Mouse (Mus musculus) fibroblast of lung, adult 2 months (primary cell): Measurements from ENCODE around the gene Gm5431.
"Not testable (repeated sequence)": the region's sequence is repeated elsewhere in the genome, so short reads cannot be mapped to it uniquely, and the experiment has no call there.

Source experiments
- DNase-seq: peaks from one replicate; pipeline ENCODE4 v3.0.0-alpha.2; 2011; ENCODE audit warnings: low read depth

Gm5431 gene

DNA sequence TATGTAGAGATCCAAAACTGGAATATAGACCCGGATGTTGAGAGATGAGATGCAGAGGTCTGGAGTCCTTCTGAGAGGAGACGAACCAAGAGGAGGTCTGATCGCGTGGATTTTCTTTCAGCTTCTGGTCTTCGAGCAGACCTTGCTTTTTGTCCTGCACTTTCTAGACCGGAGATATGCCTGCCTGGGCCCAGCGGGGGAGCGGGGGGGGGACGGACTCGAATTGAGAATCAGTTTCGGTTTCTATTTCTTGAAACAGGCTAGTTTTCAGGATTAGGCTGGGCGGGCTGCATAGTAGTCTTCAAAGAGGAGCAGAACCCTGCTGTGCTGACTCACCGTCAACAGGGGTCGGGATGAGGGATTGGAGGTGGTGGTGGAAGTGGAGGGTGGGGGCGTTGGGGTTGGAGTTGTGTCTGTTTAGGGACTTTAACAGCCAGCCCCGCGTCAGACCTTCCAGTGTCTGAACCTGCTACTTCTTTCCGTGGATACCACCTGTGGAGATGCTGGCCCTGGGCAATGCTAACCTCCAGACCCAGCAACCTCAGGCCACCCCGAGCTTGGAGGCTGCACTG lies 30.7 kb downstream of the Gm5431 start, which contains the start of gene Irgm1:
TSS of gene Irgm1 (minus strand) at position 483 of the 572 bp plus-strand sequence.
- peak; percentile 64 for DNase-seq

- no peak for DNase-seq
These were observed 31.2 kb downstream of the Gm5431 start for GRCm38 (mm10) chr11:48870781-48871180.

DNA sequence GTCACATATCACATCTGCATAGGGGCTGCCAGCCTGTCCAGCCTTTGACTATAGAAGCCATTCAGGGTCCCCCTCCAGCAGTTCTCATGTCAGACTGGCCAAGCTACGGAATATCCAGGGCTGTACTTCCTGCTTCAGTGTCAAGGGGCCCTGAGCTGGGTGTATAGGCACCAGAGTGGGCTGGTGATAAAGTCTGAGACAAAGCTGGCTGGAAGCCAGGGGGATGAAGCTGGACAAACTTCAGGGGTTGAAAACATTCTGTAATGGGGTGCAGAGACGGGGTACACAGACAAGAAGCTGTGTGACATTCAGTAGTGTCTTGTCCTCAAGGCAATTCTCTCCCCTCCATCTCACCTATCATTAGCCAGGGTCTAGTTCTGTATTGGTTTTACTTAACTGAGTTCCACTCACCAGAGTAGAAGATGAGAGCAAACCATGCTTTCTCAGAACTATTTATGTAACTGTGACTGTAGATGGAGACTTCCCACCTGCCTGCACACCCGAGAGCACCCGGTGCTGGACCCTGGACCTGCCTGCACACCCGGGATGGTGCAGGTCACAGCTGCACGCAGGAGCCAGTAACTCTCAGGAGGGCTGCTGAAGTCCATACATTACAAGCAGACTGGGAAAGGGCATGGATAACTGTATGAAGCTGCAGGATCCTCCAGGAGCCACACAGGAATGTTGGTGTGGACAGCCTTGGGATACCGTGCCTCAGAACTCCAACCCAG lies 32.5 kb downstream of the Gm5431 start:
- DNase-seq, result no peak

DNA sequence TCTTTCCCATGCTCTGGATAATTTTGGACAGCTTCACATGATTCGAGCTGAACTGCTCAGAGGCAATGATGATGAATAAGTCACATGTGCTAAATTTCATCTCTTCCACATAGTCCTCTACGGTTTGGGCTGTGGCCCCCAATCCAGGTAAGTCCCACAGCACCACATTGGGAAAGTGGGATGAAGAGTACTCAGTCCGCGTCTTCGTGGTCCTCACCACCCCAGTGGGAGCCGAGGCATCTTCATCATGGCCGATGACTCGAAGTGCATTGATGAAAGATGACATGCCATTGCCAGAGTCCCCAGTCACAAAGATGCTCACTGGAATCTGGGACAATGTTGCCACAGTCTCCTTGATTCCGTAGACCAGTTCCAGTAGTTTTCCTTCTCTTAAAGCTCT lies 35.5 kb downstream of the Gm5431 start:
- DNase-seq, result no peak

- DNase-seq, result no peak
These were observed 38.2 kb downstream of the Gm5431 start for GRCm38 (mm10) chr11:48863808-48864207.

DNA sequence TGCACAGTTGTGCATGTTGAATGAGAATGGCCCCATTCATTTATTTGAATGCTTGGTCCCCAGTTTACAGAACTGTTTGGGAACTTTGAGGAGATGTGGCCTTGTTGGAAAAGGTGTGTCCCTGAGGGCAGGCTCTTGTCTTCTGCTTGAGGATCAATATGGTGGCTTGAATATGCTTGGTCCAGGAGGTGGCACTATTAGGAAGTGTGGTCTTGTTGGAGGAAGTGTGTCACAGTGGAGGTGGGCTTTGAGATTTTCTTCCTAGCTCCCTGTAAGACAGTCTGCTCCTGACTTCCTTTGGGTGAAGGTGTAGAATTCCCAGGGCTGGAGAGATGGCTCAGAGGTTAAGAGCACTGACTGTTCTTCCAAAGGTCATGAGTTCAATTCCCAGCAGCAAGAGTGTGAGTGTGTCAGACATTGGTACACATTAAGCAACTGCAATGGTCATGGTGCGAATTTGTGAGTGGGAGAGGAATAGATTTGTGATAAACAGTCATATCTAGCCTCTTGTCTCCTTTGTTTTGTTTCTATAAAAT lies 39.2 kb downstream of the Gm5431 start:
- DNase-seq, result no peak

DNA sequence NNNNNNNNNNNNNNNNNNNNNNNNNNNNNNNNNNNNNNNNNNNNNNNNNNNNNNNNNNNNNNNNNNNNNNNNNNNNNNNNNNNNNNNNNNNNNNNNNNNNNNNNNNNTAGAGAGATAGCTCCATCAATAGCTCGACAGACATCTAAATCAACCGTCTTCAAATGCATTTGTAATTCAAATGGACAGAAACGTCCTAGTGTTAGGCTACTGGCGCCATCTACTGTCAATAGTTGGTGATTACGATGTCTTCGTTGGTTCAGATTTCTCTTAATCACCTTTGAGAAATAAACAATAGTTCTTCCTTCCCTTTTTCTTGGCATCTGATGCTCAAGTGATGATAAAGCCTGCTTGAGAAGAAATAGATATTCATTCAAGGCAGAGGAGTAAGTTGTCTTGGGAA lies 43.0 kb downstream of the Gm5431 start:
- no peak for DNase-seq

DNA sequence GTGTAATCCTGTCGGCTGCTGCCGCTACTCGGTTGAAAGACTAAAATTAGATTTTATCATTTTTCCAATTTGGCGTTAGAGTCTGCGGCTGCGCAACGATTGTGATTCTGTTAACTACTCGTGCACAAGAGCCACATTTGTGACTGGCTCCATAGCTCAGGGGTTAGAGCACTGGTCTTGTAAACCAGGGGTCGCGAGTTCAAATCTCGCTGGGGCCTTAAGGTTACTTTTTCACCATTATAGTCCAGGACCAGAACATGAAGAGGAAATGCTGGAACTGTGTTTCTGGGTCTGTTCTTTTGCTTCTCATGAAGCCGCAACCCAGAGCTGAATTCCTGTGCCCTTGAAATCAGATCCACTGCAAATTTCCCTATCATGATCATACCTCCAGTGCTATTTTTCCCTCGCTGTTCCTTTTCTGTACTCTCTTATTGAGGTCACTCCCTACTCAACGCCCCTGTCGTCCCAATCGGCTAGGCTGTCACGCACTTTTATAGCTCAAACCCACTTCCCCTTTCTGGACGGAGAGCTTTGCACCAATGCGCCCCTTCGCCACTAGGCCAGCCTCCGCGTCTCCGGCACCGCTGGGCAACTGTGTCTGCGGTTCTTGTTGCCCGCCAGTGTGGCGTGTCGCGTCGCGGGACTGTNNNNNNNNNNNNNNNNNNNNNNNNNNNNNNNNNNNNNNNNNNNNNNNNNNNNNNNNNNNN lies 48.4 kb downstream of the Gm5431 start:
- no peak for DNase-seq

DNA sequence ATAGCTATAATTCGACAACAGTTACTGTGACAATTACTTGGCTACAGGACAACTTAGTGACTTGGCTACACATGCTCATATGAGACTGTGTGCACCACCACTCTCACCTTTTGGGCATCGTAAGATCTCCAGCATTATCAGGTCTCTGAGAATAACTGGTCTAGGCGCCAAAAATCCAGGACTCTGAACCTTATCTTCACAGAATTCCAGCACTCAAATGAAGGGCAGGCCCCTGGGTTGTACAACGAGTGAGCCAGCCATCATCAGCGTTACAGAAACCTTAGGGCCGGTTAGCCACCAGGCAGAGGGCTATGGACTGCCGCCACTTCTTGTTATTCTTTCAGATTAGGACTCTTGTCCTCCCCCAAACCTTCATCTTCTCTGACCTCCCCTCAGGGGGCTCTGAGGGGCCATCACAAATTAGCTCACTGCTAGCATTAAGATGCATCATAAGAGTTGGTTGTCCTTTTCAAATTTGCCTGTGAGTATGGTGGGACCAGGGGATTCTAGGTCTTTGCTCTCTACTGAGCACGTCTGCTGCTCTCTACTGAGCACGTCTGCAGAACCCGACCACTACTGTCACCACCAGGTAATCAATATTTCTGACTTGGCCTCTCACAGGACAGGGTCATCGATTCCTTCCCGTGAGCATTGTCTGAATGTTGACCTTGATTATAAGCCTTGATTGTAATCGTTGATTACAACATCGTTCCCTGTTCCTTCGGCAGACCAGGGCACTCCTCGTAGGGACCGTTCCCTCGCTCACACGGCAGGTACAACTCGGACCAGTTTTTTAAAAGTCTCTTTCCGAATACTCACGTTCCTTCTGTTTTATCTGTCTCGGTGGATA lies 49.2 kb downstream of the Gm5431 start:
- DNase-seq, result no peak

GRCm38 (mm10) chr11:48852190-48852589 lies 49.8 kb downstream of the Gm5431 start:
- DNase-seq, result no peak

DNA sequence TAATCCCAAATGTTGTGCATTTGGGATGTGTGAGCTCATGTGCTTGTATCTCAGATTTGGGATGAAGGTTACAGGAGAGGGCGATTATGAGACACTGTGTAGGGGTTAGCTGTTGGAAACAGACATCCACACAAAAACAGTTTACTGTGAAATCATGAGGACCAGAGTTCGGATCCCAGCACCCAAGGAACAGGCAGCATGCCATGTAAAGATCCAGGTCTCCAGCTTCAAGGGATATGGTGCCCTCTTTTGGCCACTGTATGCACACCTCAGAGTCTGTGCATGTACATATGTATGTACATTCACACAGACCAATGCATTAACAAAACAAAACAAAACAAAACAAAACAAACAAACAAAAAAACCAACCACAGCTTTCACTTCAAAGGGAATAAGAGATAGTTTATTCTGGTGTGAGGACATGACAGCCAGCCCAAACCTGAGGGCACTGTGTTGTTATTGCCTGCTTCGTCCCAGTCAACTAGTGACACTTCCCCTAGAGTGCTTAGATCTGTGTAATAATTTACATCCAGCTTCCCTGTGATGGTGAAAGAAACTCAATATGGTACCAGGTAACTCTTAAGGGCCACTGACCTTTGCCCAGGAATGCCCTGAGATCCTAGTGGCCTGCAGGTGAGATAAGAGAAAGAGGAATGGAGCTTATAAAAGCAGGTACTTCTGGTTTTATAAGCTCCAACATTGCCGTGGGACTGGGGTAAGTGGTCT lies 50.6 kb downstream of the Gm5431 start:
- DNase-seq, result no peak

GRCm38 (mm10) chr11:48850240-48850639 lies 51.8 kb downstream of the Gm5431 start:
- no peak for DNase-seq

DNA sequence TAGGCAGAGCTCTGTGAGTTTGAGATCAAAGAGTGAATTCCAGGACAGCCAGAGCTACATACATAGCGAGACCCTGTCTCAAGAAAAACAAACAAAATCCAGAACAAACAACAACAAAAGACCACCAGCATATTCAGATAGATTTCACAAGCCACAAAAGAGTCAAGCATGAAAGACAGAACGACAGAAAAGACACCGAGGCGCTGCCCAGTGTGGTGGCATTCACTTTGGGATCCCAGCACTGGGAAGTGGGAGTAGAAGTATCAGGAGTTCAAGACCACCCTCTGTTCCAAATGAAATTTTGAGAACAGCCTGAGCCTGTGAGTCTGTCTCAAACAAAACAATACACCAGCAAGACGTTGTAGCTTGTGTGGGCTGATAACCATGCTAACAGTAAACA lies 55.1 kb downstream of the Gm5431 start:
- no peak for DNase-seq

DNA sequence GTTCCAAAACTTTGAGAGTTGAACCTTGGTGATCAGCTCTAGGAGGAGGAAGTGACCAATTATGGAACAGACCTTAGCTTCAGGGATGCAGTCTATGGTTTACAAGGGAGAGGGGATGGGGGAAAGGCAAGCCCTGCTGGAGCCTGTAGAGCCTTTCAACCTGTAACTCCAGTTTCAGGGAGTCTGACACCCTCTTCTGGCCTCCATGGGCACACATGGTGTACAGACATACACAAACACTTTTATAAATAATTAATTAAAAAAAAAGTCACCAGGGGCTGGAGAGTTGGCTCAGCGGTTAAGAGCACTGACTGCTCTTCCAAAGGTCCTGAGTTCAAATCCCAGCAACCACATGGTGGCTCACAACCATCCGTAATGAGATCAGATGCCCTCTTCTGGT lies 55.7 kb downstream of the Gm5431 start:
- not testable (repeated sequence) for DNase-seq

- no peak for DNase-seq
These were observed 56.7 kb downstream of the Gm5431 start for GRCm38 (mm10) chr11:48845244-48845815.

DNA sequence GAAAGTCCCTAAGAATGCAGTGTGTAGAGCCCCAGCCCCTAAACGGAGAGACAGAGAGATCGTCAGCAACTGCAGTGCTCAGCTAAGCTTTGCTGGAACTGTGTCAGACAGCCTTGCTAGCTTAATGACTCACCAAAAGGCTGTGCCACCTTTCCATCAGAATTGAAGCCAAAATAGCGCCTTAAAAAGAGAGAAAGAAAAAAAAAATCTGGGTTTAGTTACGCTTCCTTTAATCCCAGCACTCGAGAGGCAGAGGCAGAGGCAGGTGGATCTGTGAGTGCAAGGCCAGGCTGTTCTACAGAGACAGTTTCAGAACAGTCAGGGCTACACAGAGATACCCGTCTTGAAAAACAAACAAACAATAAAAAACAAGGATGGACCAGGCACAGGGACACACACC lies 57.7 kb downstream of the Gm5431 start:
- no peak for DNase-seq

DNA sequence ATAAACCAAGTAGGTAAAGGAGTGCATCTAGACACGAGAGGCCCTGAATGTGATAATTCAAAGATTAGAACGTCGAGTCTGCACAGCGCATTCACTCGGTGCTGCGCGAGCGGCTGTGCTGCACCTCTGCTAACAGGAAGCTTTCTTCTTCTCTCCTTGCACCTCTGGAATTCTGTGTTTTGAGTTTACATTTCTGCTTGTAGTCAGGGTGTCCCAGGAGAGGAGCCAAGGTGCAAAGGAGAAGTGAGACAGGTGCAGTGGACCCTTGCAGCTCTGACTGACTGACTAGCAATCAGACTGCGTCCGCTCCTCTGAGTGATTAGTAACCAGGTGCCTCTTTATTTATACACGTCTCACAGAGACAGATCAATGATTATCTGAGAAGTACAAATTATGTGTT lies 58.8 kb downstream of the Gm5431 start:
- no peak for DNase-seq

DNA sequence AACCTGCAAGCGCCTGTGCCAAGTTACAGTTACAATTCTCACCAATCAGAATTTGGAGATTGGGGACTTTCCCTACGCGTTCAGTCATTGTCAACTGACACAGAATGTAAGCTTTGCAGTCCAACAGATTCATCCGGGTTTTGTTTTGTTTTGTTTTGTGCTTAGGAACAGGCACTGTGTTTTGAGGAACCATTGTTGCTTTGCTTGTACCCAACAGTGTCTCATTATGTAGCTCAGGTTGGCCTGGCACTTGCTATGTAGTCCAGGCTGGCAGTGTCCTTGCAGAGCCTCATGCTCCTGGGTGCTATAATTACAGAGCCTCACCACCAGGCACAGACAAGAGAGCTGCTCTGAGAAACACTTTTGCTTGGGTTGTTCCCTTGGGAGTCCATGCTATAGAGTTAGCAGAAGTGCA lies 59.6 kb downstream of the Gm5431 start:
- no peak for DNase-seq

GRCm38 (mm10) chr11:48841213-48841612 lies 60.8 kb downstream of the Gm5431 start:
- DNase-seq, result no peak

- DNase-seq, result no peak
These were observed 61.2 kb downstream of the Gm5431 start for GRCm38 (mm10) chr11:48840805-48841204.
